Mouse (Mus musculus): ENCODE measurements around the gene Pdxp. TPM values are rescaled to one million over a fixed set of nuclear protein-coding genes. Genes with fewer than 3 reads are reported as not detected.
A peak's percentile ranks its signal among the peaks of the same experiment; 100 is the strongest.

Gene Pdxp
- polyA plus RNA-seq, 1 experiment from 2014 or later: 46.3 TPM

- Histone ChIP-seq H3K9ac (replicated peaks) (no peak overlapping the region), H3K27ac (replicated peaks) (no peak overlapping the region), H3K4me3 (no peak overlapping the region), H3K36me3 (no peaks in the 10 kb centered on the region), H3K27me3 (peaks cover 26% of the 10 kb centered on the region), H3K9me3 (no peaks in the 10 kb centered on the region), H3K4me2 (replicated peaks) (no peak overlapping the region), H3K4me1 (peaks cover 33% of the 10 kb centered on the region)
- ATAC-seq (ENCODE audit: low FRiP score, low read depth): no peak
- 95% methylated on average over 6 of the region's 6 CpGs for WGBS
These were observed 16.5 kb downstream of the Pdxp start for GRCm38 (mm10) chr15:78930192-78930706.

GRCm38 (mm10) chr15:78930801-78931426 lies 17.2 kb downstream of the Pdxp start:
- Histone ChIP-seq H3K36me3 (no peaks in the 10 kb centered on the region), H3K27ac (replicated peaks) (no peak overlapping the region), H3K4me3 (no peak overlapping the region), H3K4me1 (peaks cover 34% of the 10 kb centered on the region), H3K27me3 (peaks cover 20% of the 10 kb centered on the region), H3K9me3 (no peaks in the 10 kb centered on the region), H3K9ac (replicated peaks) (no peak overlapping the region), H3K4me2 (replicated peaks) (no peak overlapping the region)
- no peak for ATAC-seq (ENCODE audit: low FRiP score, low read depth)
- 88% methylated on average over 7 of the region's 7 CpGs for WGBS

GRCm38 (mm10) chr15:78931577-78931976 lies 17.9 kb downstream of the Pdxp start:
- Histone ChIP-seq H3K9ac (replicated peaks) (no peak overlapping the region), H3K4me1 (peaks cover 34% of the 10 kb centered on the region), H3K27me3 (peaks cover 14% of the 10 kb centered on the region), H3K9me3 (no peaks in the 10 kb centered on the region), H3K4me3 (no peak overlapping the region), H3K36me3 (peaks cover under 1% of the 10 kb centered on the region; the same call in 1 of the 2 replicates), H3K27ac (replicated peaks) (no peak overlapping the region), H3K4me2 (replicated peaks) (no peak overlapping the region)
- WGBS: 33% methylated on average over 3 of the region's 3 CpGs
- ATAC-seq (ENCODE audit: low FRiP score, low read depth): no peak

GRCm38 (mm10) chr15:78934784-78935320 lies 21.1 kb downstream of the Pdxp start, which contains the start of gene Nol12:
Gene Nol12 (plus strand): TSS chr15:78934933.
- no peaks in the 10 kb centered on the region for H3K9me3 ChIP-seq
- H3K36me3 ChIP-seq: peaks cover 34% of the 10 kb centered on the region
- ATAC-seq (ENCODE audit: low FRiP score, low read depth): peak; percentile 87
- peaks cover 14% of the 10 kb centered on the region for H3K4me1 ChIP-seq
- peak within 1 kb of the TSS; percentile 72 for H3K4me3 ChIP-seq
- WGBS: under 1% methylated on average over 42 of the region's 42 CpGs
- H3K4me2 ChIP-seq (replicated peaks): peak within 1 kb of the TSS; percentile 79
- H3K27ac ChIP-seq (replicated peaks): peak within 1 kb of the TSS; percentile 66
- peak within 1 kb of the TSS; percentile 65 for H3K9ac ChIP-seq (replicated peaks)
- H3K27me3 ChIP-seq: peaks cover 3% of the 10 kb centered on the region; the same call in 1 of the 2 replicates

- ATAC-seq (ENCODE audit: low FRiP score, low read depth): no peak
- Histone ChIP-seq H3K4me1 (peaks cover 14% of the 10 kb centered on the region), H3K27ac (replicated peaks) (no peak overlapping the region), H3K36me3 (peaks cover 49% of the 10 kb centered on the region), H3K9ac (replicated peaks) (no peak overlapping the region), H3K27me3 (0 out of 2 replicates have a peak, but pooled peaks cover 3% of the 10 kb centered on the region), H3K9me3 (no peaks in the 10 kb centered on the region), H3K4me2 (replicated peaks) (peak overlapping the region; percentile 79; the same call in 1 of the 2 replicates), H3K4me3 (no peak overlapping the region)
- 92% methylated on average over 12 of the region's 12 CpGs for WGBS
These were observed 22.7 kb downstream of the Pdxp start for GRCm38 (mm10) chr15:78936403-78936802.

- no peak overlapping the region for H3K4me3 ChIP-seq
- 81% methylated on average over 10 of the region's 10 CpGs for WGBS
- H3K4me1 ChIP-seq: peaks cover 14% of the 10 kb centered on the region
- H3K36me3 ChIP-seq: peaks cover 55% of the 10 kb centered on the region
- ATAC-seq (ENCODE audit: low FRiP score, low read depth): no peak
- H3K9me3 ChIP-seq: no peaks in the 10 kb centered on the region
- no peak overlapping the region for H3K4me2 ChIP-seq (replicated peaks)
- 0 out of 2 replicates have a peak, but pooled peaks cover 3% of the 10 kb centered on the region for H3K27me3 ChIP-seq
- no peak overlapping the region for H3K27ac ChIP-seq (replicated peaks)
- H3K9ac ChIP-seq (replicated peaks): no peak overlapping the region
These were observed 23.6 kb downstream of the Pdxp start for GRCm38 (mm10) chr15:78937311-78937710.

- H3K4me3 ChIP-seq: no peak overlapping the region
- 94% methylated on average over 2 of the region's 2 CpGs for WGBS
- no peaks in the 10 kb centered on the region for H3K9me3 ChIP-seq
- H3K4me1 ChIP-seq: peaks cover 20% of the 10 kb centered on the region
- no peak overlapping the region for H3K9ac ChIP-seq (replicated peaks)
- no peak overlapping the region for H3K27ac ChIP-seq (replicated peaks)
- no peak overlapping the region for H3K4me2 ChIP-seq (replicated peaks)
- H3K36me3 ChIP-seq: peaks cover 55% of the 10 kb centered on the region
- ATAC-seq (ENCODE audit: low FRiP score, low read depth): no peak
- 0 out of 2 replicates have a peak, but pooled peaks cover 3% of the 10 kb centered on the region for H3K27me3 ChIP-seq
These were observed 24.2 kb downstream of the Pdxp start for GRCm38 (mm10) chr15:78937963-78938362.

GRCm38 (mm10) chr15:78940325-78940724 lies 26.6 kb downstream of the Pdxp start:
- Histone ChIP-seq H3K27me3 (no peaks in the 10 kb centered on the region), H3K27ac (replicated peaks) (no peak overlapping the region), H3K36me3 (peaks cover 55% of the 10 kb centered on the region), H3K4me3 (no peak overlapping the region), H3K4me2 (replicated peaks) (no peak overlapping the region), H3K9me3 (no peaks in the 10 kb centered on the region), H3K9ac (replicated peaks) (no peak overlapping the region), H3K4me1 (peaks cover 23% of the 10 kb centered on the region)
- WGBS: 94% methylated on average over 13 of the region's 13 CpGs
- no peak for ATAC-seq (ENCODE audit: low FRiP score, low read depth)

GRCm38 (mm10) chr15:78942663-78943062 lies 28.9 kb downstream of the Pdxp start:
- H3K4me1 ChIP-seq: peaks cover 14% of the 10 kb centered on the region
- H3K9me3 ChIP-seq: no peaks in the 10 kb centered on the region
- peaks cover 14% of the 10 kb centered on the region for H3K27me3 ChIP-seq
- peak overlapping the region; percentile 58; the same call in 1 of the 2 replicates for H3K27ac ChIP-seq (replicated peaks)
- peak overlapping the region; percentile 53 for H3K4me2 ChIP-seq (replicated peaks)
- peak; percentile 64 for ATAC-seq (ENCODE audit: low FRiP score, low read depth)
- peak overlapping the region; percentile 32 for H3K4me3 ChIP-seq
- peaks cover 43% of the 10 kb centered on the region for H3K36me3 ChIP-seq
- 3% methylated on average over 9 of the region's 9 CpGs for WGBS
- H3K9ac ChIP-seq (replicated peaks): peak overlapping the region; percentile 53

- Histone ChIP-seq H3K36me3 (peaks cover 7% of the 10 kb centered on the region), H3K4me3 (no peak overlapping the region), H3K27ac (replicated peaks) (no peak overlapping the region), H3K4me2 (replicated peaks) (no peak overlapping the region), H3K9me3 (no peaks in the 10 kb centered on the region), H3K9ac (replicated peaks) (no peak overlapping the region), H3K4me1 (peaks cover 28% of the 10 kb centered on the region), H3K27me3 (peaks cover 14% of the 10 kb centered on the region)
- no peak for ATAC-seq (ENCODE audit: low FRiP score, low read depth)
- 76% methylated on average over 7 of the region's 7 CpGs for WGBS
These were observed 32.5 kb downstream of the Pdxp start for GRCm38 (mm10) chr15:78946232-78946631.

GRCm38 (mm10) chr15:78947657-78948056 lies 33.9 kb downstream of the Pdxp start, which contains the start of gene Triobp:
Gene Triobp (plus strand): TSS chr15:78947724.
- peak within 1 kb of the TSS; percentile 82 for H3K27ac ChIP-seq (replicated peaks)
- peaks cover 14% of the 10 kb centered on the region for H3K27me3 ChIP-seq
- H3K9ac ChIP-seq (replicated peaks): peak within 1 kb of the TSS; percentile 76
- no peaks in the 10 kb centered on the region for H3K9me3 ChIP-seq
- H3K36me3 ChIP-seq: peaks cover 7% of the 10 kb centered on the region; the same call in 1 of the 2 replicates
- H3K4me3 ChIP-seq: peak within 1 kb of the TSS; percentile 59
- H3K4me2 ChIP-seq (replicated peaks): peak within 1 kb of the TSS; percentile 73
- H3K4me1 ChIP-seq: peaks cover 24% of the 10 kb centered on the region
- peak; percentile 98 for ATAC-seq (ENCODE audit: low FRiP score, low read depth)
- under 1% methylated on average over 24 of the region's 24 CpGs for WGBS

- WGBS: 0% methylated on average over 11 of the region's 11 CpGs
These were observed 34.5 kb downstream of the Pdxp start for GRCm38 (mm10) chr15:78948152-78948725.

More at GRCm38 (mm10) chr15:78948152-78948725, 34.5 kb downstream of the Pdxp start:
- Histone ChIP-seq H3K36me3 (peaks cover 12% of the 10 kb centered on the region; the same call in 1 of the 2 replicates), H3K27me3 (peaks cover 14% of the 10 kb centered on the region), H3K9ac (replicated peaks) (peak overlapping the region; percentile 76), H3K9me3 (no peaks in the 10 kb centered on the region), H3K4me1 (peaks cover 19% of the 10 kb centered on the region), H3K4me2 (replicated peaks) (peak overlapping the region; percentile 73), H3K27ac (replicated peaks) (peak overlapping the region; percentile 82), H3K4me3 (peak overlapping the region; percentile 59)
- ATAC-seq (ENCODE audit: low FRiP score, low read depth): 0 out of 2 replicates have a peak, but pooled peaks have one; percentile 16

Measured in midbrain, embryonic 12.5 days (tissue).